Mouse (Mus musculus): ENCODE results near the gene Nostrin.

DNA sequence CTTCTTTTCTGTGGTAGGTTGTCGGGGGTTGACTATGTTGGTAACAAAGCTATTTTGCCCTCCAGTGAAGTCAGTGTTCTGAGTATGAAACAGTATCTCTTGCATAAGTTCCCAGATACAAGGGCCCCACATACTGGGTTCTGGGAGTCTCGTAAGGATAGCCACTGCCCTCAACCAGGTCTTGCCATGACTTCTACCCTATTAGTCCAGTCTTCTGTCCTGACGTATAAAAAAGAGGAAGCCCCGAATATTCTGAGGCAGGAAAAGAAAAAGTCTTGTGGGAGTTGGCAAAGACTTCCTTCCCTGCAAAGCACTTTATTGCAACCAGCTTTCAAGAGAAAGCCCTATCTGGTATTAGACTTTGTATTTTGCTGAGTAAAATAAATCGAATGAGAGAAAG lies 26.4 kb upstream of the Nostrin start:
- TF ChIP-seq CTCF (IDR thresholded peaks at IDR 0.05; ENCODE audit: insufficient read depth, low read depth, low read length) = no peak
- no peak for TF ChIP-seq POLR2A (IDR thresholded peaks at IDR 0.05; ENCODE audit: insufficient read depth, low read depth, low read length)

Measured in olfactory bulb, adult 2 months (tissue).